Mouse (Mus musculus) lung, adult 18-20 months (tissue): ENCODE measurements around the gene Psmc3.

ENCODE experiments used
- DNase-seq, 2 experiments: peaks; one replicate each; pipeline ENCODE4 v3.0.0; 2022; ENCODE audit warnings: mixed read lengths in 2 of 2

Gene Psmc3

DNA sequence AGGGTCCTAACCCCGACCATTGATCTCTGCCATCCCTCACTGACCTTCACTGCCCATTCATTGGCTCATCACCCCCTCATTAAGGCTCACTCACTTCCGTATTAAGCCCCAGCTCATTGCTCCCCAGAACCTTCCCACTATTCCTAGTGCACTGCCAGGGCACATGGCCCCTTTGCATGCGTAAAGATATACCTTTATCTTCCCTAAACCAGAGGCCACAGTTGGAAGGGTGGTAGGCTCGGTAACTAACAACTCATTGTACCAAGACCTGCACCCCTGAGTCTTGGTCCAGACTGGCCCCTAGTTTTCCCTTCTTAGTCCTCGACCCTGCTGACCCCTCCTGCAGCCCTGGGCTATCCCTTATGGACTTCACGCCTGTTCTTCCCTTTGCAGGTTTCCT is 60.0 kb downstream of the Psmc3 start:
- DNase-seq: no peak

DNA sequence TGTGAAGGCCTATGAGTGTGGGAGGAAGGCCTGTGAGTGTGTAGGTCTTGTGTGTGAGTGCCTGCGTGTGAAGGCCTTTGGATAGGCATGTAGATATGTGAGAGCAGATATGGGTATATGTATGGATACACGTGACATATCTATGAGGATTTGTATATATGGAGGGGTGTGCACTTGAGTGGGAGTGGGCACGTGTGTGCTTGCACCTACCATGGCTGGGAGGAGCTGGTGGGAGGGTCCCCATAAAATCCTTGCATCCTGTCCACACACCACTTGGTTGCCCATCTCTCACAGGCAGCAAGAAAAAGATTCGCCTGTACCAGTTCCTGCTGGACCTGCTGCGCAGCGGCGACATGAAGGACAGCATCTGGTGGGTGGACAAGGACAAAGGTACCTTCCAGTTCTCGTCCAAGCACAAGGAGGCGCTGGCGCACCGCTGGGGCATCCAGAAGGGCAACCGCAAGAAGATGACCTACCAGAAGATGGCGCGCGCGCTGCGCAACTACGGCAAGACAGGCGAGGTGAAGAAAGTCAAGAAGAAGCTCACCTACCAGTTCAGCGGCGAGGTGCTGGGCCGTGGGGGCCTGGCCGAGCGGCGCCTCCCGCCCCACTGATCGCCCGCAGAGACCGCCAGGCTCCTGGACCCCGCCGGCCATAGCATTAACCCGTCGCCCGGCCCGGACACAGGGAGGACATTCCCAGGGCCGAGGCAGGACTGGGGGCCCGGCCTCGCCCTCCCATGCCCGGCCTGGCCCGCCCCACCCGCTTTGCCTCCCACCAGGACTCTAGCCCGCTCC is 61.2 kb downstream of the Psmc3 start:
- DNase-seq: peak; percentile 94 to 96

DNA sequence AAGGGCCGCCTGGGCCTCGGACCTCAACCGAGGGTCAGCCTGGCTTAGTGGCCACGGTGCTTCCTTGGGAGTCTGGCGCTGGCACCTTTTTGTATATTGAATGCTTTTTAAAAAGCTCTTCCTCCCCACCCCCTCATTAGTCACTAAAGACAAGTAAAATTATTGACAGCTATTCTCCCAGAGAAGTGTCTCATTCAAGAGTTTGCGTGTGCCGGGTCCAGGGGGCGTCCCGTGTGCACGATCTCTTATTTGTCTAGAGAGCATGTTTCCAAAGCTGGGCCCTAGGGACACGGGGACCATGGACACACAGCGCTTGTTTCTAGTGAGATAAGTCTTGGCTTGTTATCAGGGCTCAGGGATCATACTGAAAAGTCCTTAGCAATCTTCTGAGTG is 61.8 kb downstream of the Psmc3 start:
- no peak for DNase-seq
